Mouse (Mus musculus): Measurements from ENCODE around the gene A2ml1. TPM values are rescaled to one million over a fixed set of nuclear protein-coding genes. Genes with fewer than 3 reads are reported as not detected.

Gene A2ml1
- polyA plus RNA-seq, 1 experiment from 2014 or later = 0.47 TPM

GRCm38 (mm10) chr6:128495346-128495745, 86.1 kb downstream of the A2ml1 start:
- H3K9ac ChIP-seq (ENCODE audit: low read length) = no peak overlapping the region
- H3K4me1 ChIP-seq (ENCODE audit: control insufficient read depth in 2 of 2, insufficient read depth in 2 of 2, low read length in 2 of 2) = peaks cover 3 to 9% of the 10 kb centered on the region in 2 experiments; a peak in 3 of 4 replicates
- H3K36me3 ChIP-seq (ENCODE audit: control insufficient read depth, insufficient read depth, low read length) = no peaks in the 10 kb centered on the region
- no peak for ATAC-seq (ENCODE audit: insufficient number of reproducible peaks, insufficient read depth, low FRiP score, low read depth)
- H3K27ac ChIP-seq (replicated peaks in 1 of 2; ENCODE audit: control insufficient read depth in 1 of 2, insufficient read depth in 1 of 2, low read depth in 2 of 2, low read length in 2 of 2) = no peak overlapping the region
- H3K4me3 ChIP-seq (ENCODE audit: control insufficient read depth in 1 of 2, insufficient read depth in 1 of 2, low read depth in 1 of 2, low read length in 2 of 2) = no peak overlapping the region
- no peak overlapping the region for H3K4me2 ChIP-seq (ENCODE audit: low read length)
- H3K27me3 ChIP-seq (ENCODE audit: control insufficient read depth, insufficient read depth, low read length) = no peaks in the 10 kb centered on the region
- 67% methylated on average over 1 of the region's 1 CpGs for WGBS
- no peaks in the 10 kb centered on the region for H3K9me3 ChIP-seq (ENCODE audit: control insufficient read depth, low read length)

- ATAC-seq (ENCODE audit: insufficient number of reproducible peaks, insufficient read depth, low FRiP score, low read depth) = no peak
- Histone ChIP-seq H3K27me3 (ENCODE audit: control insufficient read depth, insufficient read depth, low read length) (no peaks in the 10 kb centered on the region), H3K27ac (replicated peaks in 1 of 2; ENCODE audit: control insufficient read depth in 1 of 2, insufficient read depth in 1 of 2, low read depth in 2 of 2, low read length in 2 of 2) (no peak overlapping the region), H3K9me3 (ENCODE audit: control insufficient read depth, low read length) (no peaks in the 10 kb centered on the region), H3K36me3 (ENCODE audit: control insufficient read depth, insufficient read depth, low read length) (no peaks in the 10 kb centered on the region), H3K4me1 (ENCODE audit: control insufficient read depth in 2 of 2, insufficient read depth in 2 of 2, low read length in 2 of 2) (peaks cover 3 to 9% of the 10 kb centered on the region in 2 experiments; a peak in 3 of 4 replicates), H3K4me3 (ENCODE audit: control insufficient read depth in 1 of 2, insufficient read depth in 1 of 2, low read depth in 1 of 2, low read length in 2 of 2) (no peak overlapping the region), H3K4me2 (ENCODE audit: low read length) (no peak overlapping the region), H3K9ac (ENCODE audit: low read length) (no peak overlapping the region)
- 43% methylated on average over 15 of the region's 15 CpGs for WGBS
Observed at GRCm38 (mm10) chr6:128494646-128495331, 86.6 kb downstream of the A2ml1 start.

- 77% methylated on average over 4 of the region's 4 CpGs for WGBS
- ATAC-seq (ENCODE audit: insufficient number of reproducible peaks, insufficient read depth, low FRiP score, low read depth) = no peak
Observed at GRCm38 (mm10) chr6:128491916-128492315, 89.5 kb downstream of the A2ml1 start.

DNA sequence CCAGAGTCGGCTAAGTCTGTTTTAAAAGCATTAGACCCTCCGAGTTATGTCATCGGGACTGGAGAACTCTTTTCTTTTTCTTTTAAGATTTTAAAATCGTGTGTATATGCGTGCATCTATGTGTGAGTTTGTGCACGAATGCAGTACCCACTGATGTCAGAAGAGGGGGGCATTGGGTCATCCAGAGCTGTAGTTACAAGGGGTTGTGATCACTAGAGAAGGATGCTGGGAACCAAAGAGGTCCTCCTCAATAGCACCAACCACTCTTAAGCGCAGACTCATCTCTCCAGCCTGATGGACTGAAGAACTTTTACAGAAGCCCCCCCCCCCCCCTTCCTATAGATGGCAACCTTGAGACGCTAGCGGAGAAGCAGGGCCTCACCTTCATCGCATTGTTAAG, 91.3 kb downstream of the A2ml1 start:
- no peaks in the 10 kb centered on the region for H3K9me3 ChIP-seq (ENCODE audit: control insufficient read depth, low read length)
- WGBS = 87% methylated on average over 10 of the region's 10 CpGs
- no peak overlapping the region for H3K9ac ChIP-seq (ENCODE audit: low read length)
- no peaks in the 10 kb centered on the region for H3K27me3 ChIP-seq (ENCODE audit: control insufficient read depth, insufficient read depth, low read length)
- no peak overlapping the region for H3K27ac ChIP-seq (replicated peaks in 1 of 2; ENCODE audit: control insufficient read depth in 1 of 2, insufficient read depth in 1 of 2, low read depth in 2 of 2, low read length in 2 of 2)
- no peak for ATAC-seq (ENCODE audit: insufficient number of reproducible peaks, insufficient read depth, low FRiP score, low read depth)
- H3K4me2 ChIP-seq (ENCODE audit: low read length) = no peak overlapping the region
- no peaks in the 10 kb centered on the region for H3K36me3 ChIP-seq (ENCODE audit: control insufficient read depth, insufficient read depth, low read length)
- H3K4me3 ChIP-seq (ENCODE audit: control insufficient read depth in 1 of 2, insufficient read depth in 1 of 2, low read depth in 1 of 2, low read length in 2 of 2) = no peak overlapping the region
- H3K4me1 ChIP-seq (ENCODE audit: control insufficient read depth in 2 of 2, insufficient read depth in 2 of 2, low read length in 2 of 2) = peaks cover 3 to 8% of the 10 kb centered on the region in 2 experiments; a peak in 3 of 4 replicates

More at GRCm38 (mm10) chr6:128491916-128492315, 89.5 kb downstream of the A2ml1 start:
- H3K27me3 ChIP-seq (ENCODE audit: control insufficient read depth, insufficient read depth, low read length) = no peaks in the 10 kb centered on the region
- H3K9ac ChIP-seq (ENCODE audit: low read length) = no peak overlapping the region
- H3K9me3 ChIP-seq (ENCODE audit: control insufficient read depth, low read length) = no peaks in the 10 kb centered on the region
- H3K27ac ChIP-seq (replicated peaks in 1 of 2; ENCODE audit: control insufficient read depth in 1 of 2, insufficient read depth in 1 of 2, low read depth in 2 of 2, low read length in 2 of 2) = no peak overlapping the region
- no peaks in the 10 kb centered on the region for H3K36me3 ChIP-seq (ENCODE audit: control insufficient read depth, insufficient read depth, low read length)
- H3K4me2 ChIP-seq (ENCODE audit: low read length) = no peak overlapping the region
- peaks cover 3 to 9% of the 10 kb centered on the region in 2 experiments; a peak in 3 of 4 replicates for H3K4me1 ChIP-seq (ENCODE audit: control insufficient read depth in 2 of 2, insufficient read depth in 2 of 2, low read length in 2 of 2)
- H3K4me3 ChIP-seq (ENCODE audit: control insufficient read depth in 1 of 2, insufficient read depth in 1 of 2, low read depth in 1 of 2, low read length in 2 of 2) = no peak overlapping the region

Other genes starting within 250 kb of the A2ml1 start
- 10.2 and 11.0 TPM in 2 replicates for gene Tulp3, start 225.8 kb downstream of the A2ml1 start, polyA plus RNA-seq (2014; fragmentation: Nextera tagmentation; extraction: Ambion mirVana)
- 79.2 and 79.6 TPM in 2 replicates for gene Rhno1, start 218.7 kb downstream of the A2ml1 start, polyA plus RNA-seq (2014; fragmentation: Nextera tagmentation; extraction: Ambion mirVana)
- 23.8 and 25.0 TPM in 2 replicates for gene Foxm1, start 218.6 kb downstream of the A2ml1 start, polyA plus RNA-seq (2014; fragmentation: Nextera tagmentation; extraction: Ambion mirVana)
- 0.15 and 0.27 TPM in 2 replicates for gene Tex52, start 206.2 kb downstream of the A2ml1 start, polyA plus RNA-seq (2014; fragmentation: Nextera tagmentation; extraction: Ambion mirVana)
- gene Gm44596, start 206.1 kb downstream of the A2ml1 start, polyA plus RNA-seq (2014; fragmentation: Nextera tagmentation; extraction: Ambion mirVana) = not detected in 2 replicates
- 2.1 and 2.5 TPM in 2 replicates for gene Nrip2, start 182.3 kb downstream of the A2ml1 start, polyA plus RNA-seq (2014; fragmentation: Nextera tagmentation; extraction: Ambion mirVana)
- gene Itfg2, start 156.7 kb downstream of the A2ml1 start, polyA plus RNA-seq (2014; fragmentation: Nextera tagmentation; extraction: Ambion mirVana) = 28.4 and 28.6 TPM in 2 replicates
- 220 and 251 TPM in 2 replicates for gene Fkbp4, start 142.9 kb downstream of the A2ml1 start, polyA plus RNA-seq (2014; fragmentation: Nextera tagmentation; extraction: Ambion mirVana)
- gene Pzp, start 54.9 kb downstream of the A2ml1 start, polyA plus RNA-seq (2014; fragmentation: Nextera tagmentation; extraction: Ambion mirVana) = 0.43 and 0.77 TPM in 2 replicates
- not detected in 2 replicates for gene Klrb1a, start 41.9 kb upstream of the A2ml1 start, polyA plus RNA-seq (2014; fragmentation: Nextera tagmentation; extraction: Ambion mirVana)
- not detected in 2 replicates for gene Clec2h, start 80.8 kb upstream of the A2ml1 start, polyA plus RNA-seq (2014; fragmentation: Nextera tagmentation; extraction: Ambion mirVana)
- not detected in 2 replicates for gene Klrb1, start 141.5 kb upstream of the A2ml1 start, polyA plus RNA-seq (2014; fragmentation: Nextera tagmentation; extraction: Ambion mirVana)
- not detected in 2 replicates for gene Klrb1c, start 207.6 kb upstream of the A2ml1 start, polyA plus RNA-seq (2014; fragmentation: Nextera tagmentation; extraction: Ambion mirVana)
- not detected in 2 replicates for gene Gm44511, start 244.7 kb upstream of the A2ml1 start, polyA plus RNA-seq (2014; fragmentation: Nextera tagmentation; extraction: Ambion mirVana)
- gene Klrb1b, start 244.7 kb upstream of the A2ml1 start, polyA plus RNA-seq (2014; fragmentation: Nextera tagmentation; extraction: Ambion mirVana) = not detected in 2 replicates